Mouse (Mus musculus) hindbrain, embryonic 10.5 days (tissue): ENCODE measurements at regions not wholly inside any gene's neighbourhood (a gene's known extent, or its start where the extent isn't known, plus 50 kb on each side); places are given as distances from the start of the nearest gene placed in this dataset.

Experiments used
- DNase-seq: peaks from one replicate; pipeline ENCODE4 v3.0.0-alpha.2; 2017; ENCODE audit warnings: low spot score
- H3K27ac ChIP-seq: fragments of 300-500 bp; sonication (generic); 2 replicates; pipeline ENCODE4 v1.5.1; 2016; ENCODE audit warnings: mild to moderate bottlenecking, moderate library complexity
- H3K27me3 ChIP-seq: fragments of 300-500 bp; sonication (generic); 2 replicates; pipeline ENCODE4 v1.6.1; 2016; ENCODE audit warnings: mild to moderate bottlenecking; ENCODE audit not compliant: poor library complexity, insufficient read depth, severe bottlenecking
- H3K36me3 ChIP-seq: fragments of 300-500 bp; sonication (generic); 2 replicates; pipeline ENCODE4 v1.6.1; 2016; ENCODE audit warnings: mild to moderate bottlenecking, moderate library complexity
- H3K4me1 ChIP-seq: fragments of 300-500 bp; sonication (generic); replicated peaks from 2 replicates; pipeline ENCODE4 v1.6.1; 2016; ENCODE audit warnings: mild to moderate bottlenecking
- H3K4me3 ChIP-seq: fragments of 300-500 bp; sonication (generic); 2 replicates; pipeline ENCODE4 v1.5.1; 2016; ENCODE audit warnings: mild to moderate bottlenecking, moderate library complexity
- H3K9me3 ChIP-seq: fragments of 300-500 bp; sonication (generic); 2 replicates; pipeline ENCODE4 v1.6.1; 2016; ENCODE audit warnings: mild to moderate bottlenecking, moderate library complexity
- WGBS: fragments of 180-500 bp; shearing (Covaris S2); methylation state at CpG from one replicate; pipeline ENCODE4 v1.1.7; 2016; 5-methylcytosine and 5-hydroxymethylcytosine counted together

- no peaks in the 10 kb centered on the region for H3K4me1 ChIP-seq
- no peaks in the 10 kb centered on the region for H3K9me3 ChIP-seq
- peaks cover 26% of the 10 kb centered on the region for H3K27me3 ChIP-seq
- H3K4me3 ChIP-seq: no peak overlapping the region
- no peak overlapping the region for H3K27ac ChIP-seq
- 89% methylated on average over 7 of the region's 7 CpGs for WGBS
- H3K36me3 ChIP-seq: no peaks in the 10 kb centered on the region
- no peak for DNase-seq
Measured at GRCm38 (mm10) chr8:91899747-91900146, 97.9 kb upstream of the Irx3 start.

DNA sequence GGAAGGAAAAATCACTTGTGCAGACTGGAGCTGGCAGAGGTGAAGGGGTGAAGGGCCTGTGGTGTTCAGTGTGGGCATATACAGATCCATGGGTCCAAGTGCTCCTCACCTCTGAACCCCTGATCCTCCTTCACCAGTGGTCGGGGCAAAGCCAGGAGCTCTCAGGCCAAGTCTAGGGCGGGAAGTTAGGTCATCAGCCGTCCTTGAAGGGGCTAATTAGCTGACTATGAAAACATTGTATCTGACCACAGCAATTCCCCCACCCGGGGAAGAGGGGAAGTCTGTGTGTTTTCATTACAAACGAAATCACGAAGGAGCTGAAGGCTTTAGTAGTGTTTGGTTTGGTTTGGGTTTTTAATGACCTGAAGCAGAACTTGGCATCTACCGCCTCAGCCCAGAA lies 95.5 kb upstream of the Irx3 start:
- WGBS: 62% methylated on average over 7 of the region's 7 CpGs
- Histone ChIP-seq H3K27ac (no peak overlapping the region), H3K9me3 (no peaks in the 10 kb centered on the region), H3K4me3 (no peak overlapping the region), H3K36me3 (no peaks in the 10 kb centered on the region), H3K27me3 (peaks cover 30% of the 10 kb centered on the region), H3K4me1 (peaks cover 2% of the 10 kb centered on the region)
- no peak for DNase-seq

- H3K4me3 ChIP-seq: no peak overlapping the region
- no peak overlapping the region for H3K27ac ChIP-seq
- no peaks in the 10 kb centered on the region for H3K9me3 ChIP-seq
- no peak for DNase-seq
- H3K36me3 ChIP-seq: no peaks in the 10 kb centered on the region
- peaks cover 36% of the 10 kb centered on the region for H3K27me3 ChIP-seq
- WGBS: 82% methylated on average over 6 of the region's 6 CpGs
- peaks cover 7% of the 10 kb centered on the region for H3K4me1 ChIP-seq
Measured at GRCm38 (mm10) chr8:91895987-91896386, 94.1 kb upstream of the Irx3 start.

- no peak for DNase-seq
Measured at GRCm38 (mm10) chr8:91884862-91885261, 83.0 kb upstream of the Irx3 start.

DNA sequence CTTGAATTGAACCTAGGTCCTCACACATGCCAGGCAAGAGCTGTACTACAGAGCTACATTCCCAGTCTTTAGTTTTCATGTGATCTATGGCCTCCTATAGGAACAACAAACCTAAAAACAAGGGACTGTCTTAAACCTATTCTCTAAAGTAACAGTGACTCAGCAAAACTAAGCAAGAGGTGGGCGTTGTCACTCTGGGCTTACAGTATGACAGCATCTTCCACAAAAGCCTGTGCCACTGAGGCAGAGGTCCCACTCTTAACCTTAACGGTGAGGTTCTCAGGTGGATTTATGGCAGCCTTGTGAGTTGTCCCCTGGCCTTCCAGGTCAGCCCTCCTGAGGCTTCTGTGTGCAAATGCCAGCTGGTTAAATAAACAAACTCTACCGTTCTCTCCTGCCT lies 82.5 kb upstream of the Irx3 start:
- WGBS: 75% methylated on average over 3 of the region's 3 CpGs
- no peaks in the 10 kb centered on the region for H3K36me3 ChIP-seq
- peaks cover 38% of the 10 kb centered on the region for H3K27me3 ChIP-seq
- H3K4me1 ChIP-seq: peaks cover 17% of the 10 kb centered on the region; the same call in 1 of the 2 replicates
- H3K4me3 ChIP-seq: no peak overlapping the region
- H3K27ac ChIP-seq: no peak overlapping the region
- no peaks in the 10 kb centered on the region for H3K9me3 ChIP-seq
- no peak for DNase-seq

More at GRCm38 (mm10) chr8:91884862-91885261, 83.0 kb upstream of the Irx3 start:
- H3K27ac ChIP-seq: no peak overlapping the region
- WGBS: 83% methylated on average over 2 of the region's 2 CpGs
- H3K27me3 ChIP-seq: peaks cover 35% of the 10 kb centered on the region
- peaks cover 17% of the 10 kb centered on the region; the same call in 1 of the 2 replicates for H3K4me1 ChIP-seq
- no peak overlapping the region for H3K4me3 ChIP-seq
- no peaks in the 10 kb centered on the region for H3K36me3 ChIP-seq
- no peaks in the 10 kb centered on the region for H3K9me3 ChIP-seq

GRCm38 (mm10) chr8:91883012-91883411 lies 81.1 kb upstream of the Irx3 start:
- WGBS: 63% methylated on average over 4 of the region's 4 CpGs
- Histone ChIP-seq H3K36me3 (no peaks in the 10 kb centered on the region), H3K9me3 (no peaks in the 10 kb centered on the region), H3K27me3 (peaks cover 50% of the 10 kb centered on the region), H3K4me1 (peaks cover 17% of the 10 kb centered on the region; the same call in 1 of the 2 replicates), H3K4me3 (no peak overlapping the region), H3K27ac (no peak overlapping the region)
- no peak for DNase-seq

DNA sequence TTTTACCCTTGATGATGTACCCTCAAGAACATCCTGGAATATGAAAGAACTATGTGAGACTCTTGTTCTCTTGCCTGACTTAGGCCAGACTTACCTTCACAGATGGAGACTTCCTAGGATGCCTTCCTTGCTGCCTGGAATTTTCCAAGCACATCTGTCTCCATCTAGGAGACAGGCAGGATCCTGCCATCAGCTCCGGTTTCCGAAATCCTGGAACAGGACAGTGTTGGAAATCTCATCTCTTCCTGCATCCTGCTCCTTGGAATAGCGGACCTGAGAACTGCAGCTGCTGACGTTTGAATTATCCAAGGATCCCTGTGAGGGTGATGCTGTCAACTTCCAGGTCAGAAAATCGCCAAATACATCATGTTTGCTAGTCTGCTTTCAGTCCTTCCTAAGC lies 77.0 kb upstream of the Irx3 start:
- H3K4me1 ChIP-seq: peaks cover 51% of the 10 kb centered on the region
- no peaks in the 10 kb centered on the region for H3K9me3 ChIP-seq
- 90% methylated on average over 5 of the region's 5 CpGs for whole genome bisulfite sequencing
- DNase-seq: no peak
- H3K27ac ChIP-seq: no peak overlapping the region
- peaks cover 76% of the 10 kb centered on the region for H3K27me3 ChIP-seq
- no peak overlapping the region for H3K4me3 ChIP-seq
- no peaks in the 10 kb centered on the region for H3K36me3 ChIP-seq

- H3K4me3 ChIP-seq: no peak overlapping the region
- H3K27ac ChIP-seq: peak overlapping the region; percentile 69
- 32% methylated on average over 15 of the region's 15 CpGs for WGBS
- peaks cover 83% of the 10 kb centered on the region for H3K27me3 ChIP-seq
- H3K4me1 ChIP-seq: peaks cover 60% of the 10 kb centered on the region
- no peaks in the 10 kb centered on the region for H3K9me3 ChIP-seq
- peak; percentile 83 for DNase-seq
- H3K36me3 ChIP-seq: no peaks in the 10 kb centered on the region
Measured at GRCm38 (mm10) chr8:91876161-91876560, 74.3 kb upstream of the Irx3 start.

DNA sequence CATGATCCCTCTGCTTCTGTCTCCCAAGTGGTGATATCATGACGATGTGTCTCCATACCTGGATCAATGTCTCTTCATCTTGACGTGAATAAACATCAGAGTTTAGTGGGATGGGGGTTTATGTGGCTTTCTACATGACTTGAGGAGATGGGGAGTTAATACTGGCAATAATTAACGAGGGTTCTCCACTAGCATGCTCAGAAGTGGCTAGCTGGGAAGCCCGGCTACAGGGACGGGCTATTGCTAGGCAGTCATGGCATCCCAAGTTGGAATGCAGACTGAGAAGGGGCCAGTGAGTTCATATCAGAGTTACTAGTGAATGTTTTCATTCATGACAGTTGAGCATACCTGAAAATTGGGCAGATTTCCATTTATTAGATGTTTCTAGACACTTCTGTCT lies 71.4 kb upstream of the Irx3 start:
- Histone ChIP-seq H3K9me3 (no peaks in the 10 kb centered on the region), H3K27ac (no peak overlapping the region), H3K27me3 (peaks cover 83% of the 10 kb centered on the region), H3K36me3 (no peaks in the 10 kb centered on the region), H3K4me1 (peaks cover 61% of the 10 kb centered on the region), H3K4me3 (no peak overlapping the region)
- DNase-seq: no peak
- 55% methylated on average over 5 of the region's 5 CpGs for WGBS

DNA sequence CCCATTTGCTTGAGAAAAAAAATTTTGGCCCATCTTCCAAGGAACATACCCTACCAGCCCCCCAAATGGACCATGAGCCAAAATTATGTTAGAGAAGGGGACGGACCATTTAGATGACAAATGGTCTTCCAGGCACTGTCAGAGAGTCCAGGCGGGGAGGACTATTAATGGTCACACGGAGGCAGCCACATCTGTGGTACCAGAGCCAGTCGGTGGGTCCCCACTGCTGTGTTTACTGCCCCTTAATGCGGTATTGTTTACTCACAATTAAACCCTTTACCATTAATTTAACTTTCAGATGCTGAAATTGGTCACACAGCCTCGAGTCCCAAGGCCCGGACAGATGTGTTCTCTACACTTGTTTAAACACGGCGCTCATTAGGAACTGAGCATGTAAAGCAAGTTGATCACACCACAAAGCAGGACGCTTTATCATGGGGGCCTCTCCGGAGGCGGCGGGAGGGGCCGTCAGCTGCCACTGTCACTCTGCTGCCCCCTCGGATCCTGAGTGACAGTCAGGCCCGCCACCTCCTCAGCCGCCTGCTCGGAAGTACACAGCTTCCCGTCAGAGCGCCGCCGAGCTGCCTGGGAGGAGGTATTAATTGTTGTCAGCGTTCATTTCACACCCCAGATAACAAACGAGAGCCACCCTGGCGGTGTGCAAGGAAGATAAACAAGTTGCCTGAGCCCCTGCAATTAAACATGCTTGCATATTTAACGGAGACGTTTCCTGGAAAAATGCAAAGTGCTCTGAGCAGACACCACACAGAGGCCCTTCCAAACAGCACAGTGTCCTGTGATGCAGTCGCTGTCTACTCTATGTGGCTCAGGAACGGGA lies 70.6 kb upstream of the Irx3 start:
- Histone ChIP-seq H3K9me3 (no peaks in the 10 kb centered on the region), H3K4me1 (peaks cover 64% of the 10 kb centered on the region), H3K27me3 (peaks cover 81% of the 10 kb centered on the region), H3K27ac (peak overlapping the region; percentile 74), H3K4me3 (peak overlapping the region; percentile 38), H3K36me3 (no peaks in the 10 kb centered on the region)
- 16% methylated on average over 29 of the region's 29 CpGs for WGBS
- peak; percentile 66 for DNase-seq

DNA sequence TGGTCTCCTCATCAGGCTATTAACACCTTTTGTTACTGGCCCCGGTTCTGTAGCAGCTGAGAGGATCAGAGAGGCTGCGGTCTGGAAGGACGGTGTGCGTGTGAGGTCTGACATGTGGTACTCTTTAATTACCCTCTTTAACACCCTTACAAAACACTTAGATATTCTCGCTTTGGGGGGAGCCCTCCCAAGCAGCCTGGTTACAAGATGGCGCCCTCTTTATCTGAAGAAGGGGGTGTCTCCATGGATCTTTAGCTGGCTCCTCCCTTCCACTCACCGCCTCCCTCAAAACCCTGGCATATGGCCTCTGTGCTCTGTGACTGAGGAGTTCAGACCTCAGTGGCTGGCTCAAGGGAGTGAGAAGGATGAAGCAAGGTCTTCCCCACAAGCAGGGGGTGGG lies 65.2 kb upstream of the Irx3 start:
- peaks cover 44% of the 10 kb centered on the region for H3K4me1 ChIP-seq
- peak overlapping the region; percentile 30; the same call in 1 of the 2 replicates for H3K27ac ChIP-seq
- H3K27me3 ChIP-seq: peaks cover 82% of the 10 kb centered on the region
- no peaks in the 10 kb centered on the region for H3K9me3 ChIP-seq
- DNase-seq: peak; percentile 27
- WGBS: 44% methylated on average over 7 of the region's 7 CpGs
- H3K36me3 ChIP-seq: no peaks in the 10 kb centered on the region
- no peak overlapping the region for H3K4me3 ChIP-seq

GRCm38 (mm10) chr8:91866076-91866475 lies 64.2 kb upstream of the Irx3 start:
- Histone ChIP-seq H3K27me3 (peaks cover 83% of the 10 kb centered on the region), H3K4me1 (peaks cover 38% of the 10 kb centered on the region), H3K9me3 (no peaks in the 10 kb centered on the region), H3K4me3 (no peak overlapping the region), H3K36me3 (no peaks in the 10 kb centered on the region), H3K27ac (no peak overlapping the region)
- DNase-seq: no peak
- 75% methylated on average over 7 of the region's 7 CpGs for WGBS

- 19% methylated on average over 10 of the region's 10 CpGs for whole genome bisulfite sequencing
- H3K4me3 ChIP-seq: no peak overlapping the region
- H3K36me3 ChIP-seq: no peaks in the 10 kb centered on the region
- H3K9me3 ChIP-seq: no peaks in the 10 kb centered on the region
- peaks cover 83% of the 10 kb centered on the region for H3K27me3 ChIP-seq
- peaks cover 40% of the 10 kb centered on the region for H3K4me1 ChIP-seq
- peak; percentile 10 for DNase-seq
- H3K27ac ChIP-seq: peak overlapping the region; percentile 57
Measured at GRCm38 (mm10) chr8:91865361-91865760, 63.5 kb upstream of the Irx3 start.
